Mouse (Mus musculus) adrenal gland, postnatal 36 days (tissue): Measurements from ENCODE around the gene Cited2. TPM values are rescaled to one million over a fixed set of nuclear protein-coding genes. Genes with fewer than 3 reads are reported as not detected.

Source experiments
- DNase-seq, 2 experiments: peaks; one replicate each; pipeline ENCODE4 v3.0.0; 2021; ENCODE audit warnings: mixed read lengths in 1 of 2
- long read RNA-seq, 2 experiments: library from polyadenylated mRNA; stranded (forward); transcript quantifications; one replicate each; pipeline ENCODE4 v2.0.0; 2021; ENCODE audit warnings: borderline sequencing depth in 2 of 2
- total RNA-seq, 2 experiments: library from RNA; stranded (reverse); gene quantifications; 2 replicates each; pipeline ENCODE4 v1.2.3; 2021

The Cited2 gene
- total RNA-seq: 100 to 1,000 TPM in 1 of 2 experiments, 10 to 100 TPM in 1; 49.3 to 106 TPM
- long read RNA-seq, experiment 1, transcript Cited2-201 (2 exons, 1,979 nt): minor isoform, 49 of 117 reads
- long read RNA-seq, experiment 1, transcript Cited2-203 (1 exons, 2,411 nt): major isoform, 66 of 117 reads
- long read RNA-seq, experiment 1, partial matches to known transcripts: 0 of 117 reads
- long read RNA-seq, experiment 1, other reads (novel, unspliced or antisense): 1 of 117 reads
- long read RNA-seq, experiment 2, transcript Cited2-201 (2 exons, 1,979 nt): major isoform, 16 of 16 reads
- long read RNA-seq, experiment 2, partial matches to known transcripts: 0 of 16 reads
- long read RNA-seq, experiment 2, other reads (novel, unspliced or antisense): 0 of 16 reads

DNA sequence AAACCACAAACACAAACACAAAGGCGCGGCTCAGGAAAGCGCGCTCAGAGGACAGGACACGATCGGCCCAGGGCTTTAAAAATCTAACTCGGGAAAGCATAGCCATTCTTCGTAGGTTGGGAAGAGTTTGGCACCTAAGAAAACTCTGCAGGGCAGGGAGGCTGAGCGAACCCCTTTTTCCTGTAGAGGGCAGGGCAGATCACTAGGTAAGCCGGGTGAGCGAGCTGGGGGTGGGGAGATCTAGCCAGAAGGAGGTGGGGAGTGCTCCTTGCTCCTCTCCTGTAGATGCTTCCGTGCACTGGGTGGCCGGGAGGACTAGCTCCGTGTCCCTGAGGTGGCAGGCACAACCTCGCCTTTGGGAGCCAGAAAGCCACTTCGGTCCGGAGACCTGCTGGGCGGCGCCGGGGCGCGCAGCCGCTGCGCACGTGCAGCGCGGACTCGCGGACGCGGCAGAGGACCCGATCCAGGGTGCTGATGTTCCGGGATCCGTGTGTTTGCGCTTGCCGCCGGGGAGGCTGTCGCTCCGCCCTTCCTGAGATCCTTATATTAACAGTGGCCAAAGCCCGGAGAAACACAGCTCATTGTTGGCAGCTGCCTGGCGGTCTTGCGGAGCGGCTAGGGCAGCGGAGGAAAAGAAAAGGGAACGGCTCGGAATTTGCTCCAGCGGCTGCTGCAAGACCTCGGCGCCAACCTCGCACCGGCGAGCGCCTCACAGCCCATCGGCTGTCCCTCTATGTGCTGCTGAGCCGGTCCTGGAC lies at the start of gene Cited2:
Cited2 (plus strand) TSS at position 566 of the 758 bp plus-strand sequence.
- peak; percentile 96 to 97 for DNase-seq

GRCm38 (mm10) chr10:17674454-17674853 lies 48.6 kb upstream of the Cited2 start:
- DNase-seq: no peak

- no peak for DNase-seq
These were observed 48.1 kb upstream of the Cited2 start for GRCm38 (mm10) chr10:17674869-17675268.

DNA sequence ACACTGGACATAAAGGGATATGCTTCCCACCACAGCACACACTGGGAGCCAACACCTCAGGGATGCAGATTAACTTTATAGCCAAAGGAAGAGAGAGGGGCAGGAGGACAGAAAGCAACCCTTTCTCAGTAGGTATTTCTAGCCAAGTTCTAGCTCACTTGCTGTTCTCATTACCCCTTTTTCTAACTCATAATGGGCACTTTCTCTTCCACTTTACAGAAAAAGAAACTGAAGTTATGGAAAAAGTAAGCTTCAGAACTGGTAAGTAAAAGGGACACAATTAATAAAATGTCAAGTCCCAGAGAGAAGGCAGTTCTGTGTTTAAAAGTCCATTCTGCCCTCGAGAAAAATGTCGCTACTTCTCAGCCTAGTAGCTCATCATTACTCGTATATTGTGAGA lies 46.6 kb upstream of the Cited2 start:
- no peak for DNase-seq

- DNase-seq: no peak
These were observed 45.7 kb upstream of the Cited2 start for GRCm38 (mm10) chr10:17677308-17677707.

GRCm38 (mm10) chr10:17680432-17681382 lies 42.3 kb upstream of the Cited2 start:
- DNase-seq: no peak

DNA sequence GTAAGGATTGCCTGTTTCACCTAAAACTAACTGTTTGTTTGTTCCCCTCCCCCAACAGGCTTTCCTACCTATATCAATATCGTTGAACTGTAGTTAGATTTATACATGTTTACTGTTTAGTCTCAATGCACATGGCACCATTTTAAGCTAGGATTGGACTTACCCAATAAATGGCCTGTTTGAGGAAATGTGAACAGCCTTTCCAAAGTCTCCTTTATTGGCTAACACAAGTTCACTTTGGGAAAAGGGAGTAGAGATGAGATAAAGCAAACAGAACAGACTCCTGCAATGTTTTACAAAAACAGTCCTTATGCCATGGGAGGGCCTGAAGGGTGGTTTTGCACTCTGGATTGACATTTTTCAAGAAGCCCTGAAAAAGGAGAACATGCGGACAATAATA lies 41.6 kb upstream of the Cited2 start:
- no peak for DNase-seq

- peak in 1 of 2 experiments; percentile 3 for DNase-seq
These were observed 39.1 kb upstream of the Cited2 start for GRCm38 (mm10) chr10:17683852-17684428.

DNA sequence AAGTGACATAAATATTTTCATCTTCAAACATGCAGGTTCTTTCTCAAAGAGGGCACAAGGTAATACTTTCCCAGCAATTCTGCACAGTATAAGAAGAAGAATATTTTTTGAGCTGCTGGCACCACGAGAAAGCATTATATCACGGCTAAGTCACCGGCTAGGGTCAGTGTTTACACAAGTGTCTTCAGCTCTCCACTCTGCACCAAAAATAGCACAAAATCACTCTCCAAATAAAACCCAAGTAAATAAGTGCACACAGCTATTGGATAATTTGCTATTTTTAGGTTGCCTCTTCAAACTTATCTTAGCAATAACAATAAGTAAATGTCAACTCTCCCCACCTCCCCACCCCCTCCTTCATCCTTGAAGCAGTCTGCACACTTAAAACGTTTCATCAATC lies 33.2 kb upstream of the Cited2 start:
- DNase-seq: no peak

DNA sequence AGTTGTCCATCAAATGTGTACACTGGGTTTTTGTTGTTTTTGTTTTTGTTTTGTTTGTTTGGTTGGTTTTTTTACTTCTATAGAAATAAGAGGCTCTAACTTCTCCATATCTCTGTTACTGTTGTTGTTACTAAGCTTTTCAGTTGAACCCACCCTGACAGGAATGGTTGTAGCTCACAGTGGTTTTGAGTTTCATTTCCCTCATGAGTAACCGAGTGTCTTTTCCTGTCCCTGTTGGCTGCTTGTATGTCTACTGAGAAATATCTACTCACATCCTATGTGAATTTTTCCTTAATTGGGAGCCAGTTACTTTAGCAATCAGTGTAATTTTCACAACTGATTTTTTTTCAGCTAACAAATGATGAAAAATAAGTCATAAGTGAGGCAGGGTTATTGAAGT lies 31.3 kb upstream of the Cited2 start:
- DNase-seq: no peak

GRCm38 (mm10) chr10:17695801-17696200 lies 27.2 kb upstream of the Cited2 start:
- no peak for DNase-seq

GRCm38 (mm10) chr10:17697376-17698265 lies 25.4 kb upstream of the Cited2 start:
- no peak for DNase-seq

DNA sequence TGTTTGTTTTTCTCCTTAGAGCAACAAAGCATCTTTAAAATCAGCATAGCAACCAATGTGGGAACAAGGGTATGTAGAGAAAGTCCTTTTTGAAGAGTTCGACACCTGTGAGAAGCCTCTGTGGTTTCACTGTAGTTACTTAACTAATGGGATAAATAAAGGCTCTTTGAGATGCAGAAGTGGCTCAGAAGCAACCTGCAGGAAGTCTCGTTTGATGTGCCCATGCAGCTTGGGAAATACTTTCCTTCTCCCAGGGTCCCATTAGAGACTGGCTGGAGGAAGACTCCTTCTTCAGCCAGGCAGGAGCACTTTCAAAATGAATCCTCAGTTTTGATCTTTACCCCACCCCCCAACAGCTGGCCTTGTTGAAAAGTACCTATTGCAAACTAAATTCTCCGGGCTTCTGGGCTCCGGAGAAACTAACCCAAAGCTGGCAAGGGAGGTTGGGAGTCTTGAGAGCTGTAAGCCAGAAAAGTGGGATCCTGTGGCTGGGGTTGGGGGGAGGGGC lies 17.5 kb upstream of the Cited2 start:
- no peak for DNase-seq

DNA sequence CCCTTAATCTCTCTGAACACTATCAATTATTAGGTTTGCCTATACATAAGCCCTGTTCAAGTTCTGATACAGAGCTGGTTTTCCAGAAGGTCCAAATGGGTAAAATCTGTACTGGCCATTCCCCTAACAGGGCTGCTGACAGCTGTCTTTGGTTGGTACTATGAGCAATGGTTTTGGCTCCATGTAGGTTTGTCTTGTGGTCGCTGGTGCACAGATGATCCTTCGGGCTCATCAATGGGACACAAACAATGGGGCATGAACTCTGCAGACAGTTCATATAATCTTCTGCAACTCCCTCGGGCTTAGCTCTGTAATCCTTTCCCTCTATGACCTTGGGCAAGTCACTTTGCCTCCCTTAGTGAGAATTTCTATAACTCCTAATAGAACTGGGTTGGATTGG lies 12.3 kb upstream of the Cited2 start:
- DNase-seq: no peak

GRCm38 (mm10) chr10:17719009-17719570 lies 3.9 kb upstream of the Cited2 start:
- peak in 1 of 2 experiments; percentile 35 for DNase-seq

GRCm38 (mm10) chr10:17719646-17720045 lies 3.4 kb upstream of the Cited2 start:
- DNase-seq: no peak

DNA sequence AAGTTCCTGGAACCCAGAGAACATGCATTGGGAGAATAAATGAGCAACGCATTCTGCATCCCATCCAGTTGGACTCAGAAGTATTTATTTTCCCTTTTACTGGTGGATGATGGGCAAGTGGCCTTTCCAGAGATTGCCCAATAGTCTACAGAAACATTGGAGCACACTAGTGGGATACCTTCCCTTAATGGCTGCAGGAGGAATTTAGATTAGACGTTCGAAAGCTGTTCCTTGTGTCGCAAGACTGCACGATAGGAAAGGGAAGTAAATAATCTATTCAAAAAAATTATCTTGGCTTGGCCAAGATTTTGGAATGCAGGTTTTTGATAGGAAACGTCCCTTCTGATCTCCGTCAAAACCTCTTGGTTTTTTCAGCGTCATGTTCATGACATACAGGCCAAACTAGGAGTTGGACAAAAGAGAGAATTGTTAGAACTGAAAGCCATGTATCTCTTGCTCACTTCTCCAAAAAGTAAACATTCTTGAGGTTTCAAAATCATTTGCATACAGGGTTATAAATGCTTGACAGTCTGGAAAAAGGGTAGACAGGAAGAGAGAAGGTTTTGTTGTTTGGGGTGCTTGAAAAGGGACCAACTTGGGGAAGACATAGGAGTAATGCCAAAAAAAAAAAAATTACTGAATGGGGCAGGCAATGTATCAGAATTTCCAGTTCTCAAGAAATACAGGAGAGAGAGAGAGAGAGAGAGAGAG lies 2.0 kb upstream of the Cited2 start:
- no peak for DNase-seq

DNA sequence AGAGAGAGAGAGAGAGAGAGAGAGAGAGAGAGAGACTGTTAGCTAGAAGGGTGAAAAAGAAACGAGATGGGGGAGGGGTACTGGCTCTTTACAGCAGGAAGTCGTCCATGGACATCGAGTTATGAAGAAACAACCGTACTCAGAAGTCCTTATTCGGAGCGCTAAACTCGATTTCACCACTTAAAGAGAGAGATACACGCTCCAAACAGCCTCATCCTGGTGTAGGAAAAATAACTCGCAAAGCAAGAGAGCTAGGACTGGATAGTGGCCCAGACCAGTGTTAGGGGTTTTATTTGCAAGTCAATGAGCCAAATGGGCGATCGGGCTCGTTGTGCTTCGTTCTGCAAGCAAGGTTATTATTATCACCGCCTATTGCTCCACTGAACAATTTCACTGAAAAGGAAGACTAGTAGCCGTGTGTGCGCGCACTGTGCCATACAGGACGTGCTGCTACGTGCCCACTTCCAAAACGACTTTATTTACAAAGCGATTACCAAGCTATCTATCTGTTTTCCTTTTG lies 1.4 kb upstream of the Cited2 start:
- DNase-seq: peak; percentile 31 to 55

DNA sequence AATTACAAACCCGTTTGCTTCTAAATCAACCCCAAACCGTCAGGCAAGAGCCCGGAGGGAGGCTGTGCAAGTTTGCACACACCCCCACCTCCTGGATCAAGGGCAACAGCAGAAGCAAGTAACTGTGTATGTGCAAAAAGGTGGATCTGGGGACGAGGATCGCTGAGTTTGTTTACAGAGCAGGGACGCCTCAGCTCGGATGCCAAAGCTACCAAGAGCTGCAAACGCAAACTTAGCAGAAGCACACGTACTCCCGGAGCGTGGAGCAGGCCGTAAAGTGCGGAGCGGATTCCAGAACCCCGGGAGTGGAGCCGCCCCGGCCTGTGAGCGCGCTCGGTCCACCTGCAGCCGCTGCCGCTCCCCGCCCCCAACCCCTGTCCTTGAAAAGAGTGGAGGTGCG lies 860 bp upstream of the Cited2 start:
- DNase-seq: peak; percentile 96
